Mouse (Mus musculus): ENCODE data around the gene Sec14l4.

The Sec14l4 gene

DNA sequence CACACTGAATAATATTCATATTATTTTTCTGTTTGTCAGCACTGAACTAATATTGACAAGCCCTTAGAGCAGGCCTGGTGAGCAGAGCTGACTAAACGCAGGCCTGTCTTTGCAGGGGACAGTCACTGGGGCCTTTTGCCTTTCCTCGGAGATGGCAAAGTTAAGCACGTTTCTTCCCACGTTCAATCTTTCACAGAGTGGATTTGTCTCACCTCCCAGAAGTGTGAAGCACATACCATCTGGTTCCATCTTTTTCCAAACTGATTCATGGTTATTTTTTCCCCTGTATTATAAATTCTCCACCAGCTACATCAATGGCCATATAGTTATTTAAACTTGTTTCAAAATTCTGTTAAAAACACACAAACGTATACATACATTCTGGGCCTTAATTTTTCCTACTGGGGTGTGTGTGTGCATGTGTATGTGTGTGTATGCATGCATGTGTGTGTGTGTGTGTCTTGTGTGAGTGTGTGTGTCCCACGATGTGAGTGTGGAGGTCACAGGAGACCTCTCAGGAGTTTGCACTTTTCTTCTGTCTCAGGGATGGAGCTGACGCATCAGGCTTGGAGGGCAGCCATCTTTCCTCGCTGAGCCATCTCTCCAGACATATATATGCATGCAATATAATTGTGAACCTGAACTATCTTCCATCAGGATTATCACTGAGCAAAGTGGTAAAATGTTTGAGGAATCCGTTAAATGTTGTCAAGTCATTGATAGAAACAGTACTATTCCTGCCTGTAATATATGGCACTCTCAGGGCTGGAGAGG is 3.5 kb upstream of the Sec14l4 start:
- no peak for DNase-seq (ENCODE audit: low read depth, low spot score)

DNA sequence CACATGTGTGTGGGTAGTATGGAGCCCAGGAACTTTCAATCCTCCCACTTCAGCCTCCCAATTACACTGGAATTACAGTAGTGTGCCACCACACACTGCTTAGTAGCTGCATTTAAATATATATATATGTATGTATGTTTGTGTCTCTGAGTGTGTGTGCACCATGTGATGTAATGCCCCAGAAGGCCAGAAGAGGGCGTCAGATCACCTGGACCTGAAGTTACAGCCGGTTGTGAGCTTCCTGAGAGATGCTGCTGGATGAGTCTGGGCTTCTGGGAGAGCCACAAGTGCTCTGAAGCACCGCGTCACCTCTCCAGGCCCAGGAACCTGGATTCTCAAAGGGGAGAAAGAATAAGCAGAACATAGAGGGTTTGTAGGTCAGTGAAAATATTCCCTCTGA is 1.9 kb upstream of the Sec14l4 start:
- no peak for DNase-seq (ENCODE audit: low read depth, low spot score)

DNA sequence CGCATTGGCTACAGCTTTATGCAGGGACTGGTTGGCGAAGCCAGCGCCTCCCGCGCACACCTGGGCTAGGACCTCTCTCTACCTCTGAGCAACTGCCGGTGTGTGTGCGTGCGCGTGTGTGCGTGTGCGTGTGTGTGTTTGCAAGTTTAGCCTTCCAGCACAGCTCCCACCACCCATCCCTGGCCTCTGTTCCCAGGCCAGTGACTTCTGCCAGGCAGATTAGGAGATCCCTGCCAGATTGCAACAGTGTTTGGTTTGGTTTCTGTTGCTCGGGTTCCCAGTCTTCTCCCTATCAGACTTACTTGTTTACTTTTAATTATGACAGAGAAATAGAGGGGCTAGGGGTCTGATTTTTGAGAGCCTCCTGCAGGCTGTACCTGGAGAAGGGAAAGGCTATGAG is 699 bp downstream of the Sec14l4 start:
- DNase-seq (ENCODE audit: low read depth, low spot score), result no peak

DNA sequence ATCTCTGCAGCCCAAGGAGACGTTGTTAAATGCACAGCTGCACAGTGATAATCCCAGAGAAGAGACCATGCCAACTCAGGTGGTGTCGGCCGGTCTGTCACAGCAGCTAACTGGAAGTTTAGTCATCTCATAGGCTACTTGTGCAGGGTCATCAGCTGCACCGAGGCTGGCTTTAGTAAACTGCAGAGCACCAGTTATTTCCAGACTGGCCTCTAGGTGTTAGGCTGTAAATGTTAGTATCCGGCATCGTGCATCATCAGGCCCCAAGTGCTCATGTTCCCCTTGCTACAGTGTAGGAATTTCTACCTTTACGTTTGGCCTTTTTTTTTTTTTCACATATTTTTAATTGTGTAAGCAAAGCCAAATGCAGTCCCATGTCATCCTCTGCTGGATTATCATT is 2.2 kb downstream of the Sec14l4 start:
- no peak for DNase-seq (ENCODE audit: low read depth, low spot score)

DNA sequence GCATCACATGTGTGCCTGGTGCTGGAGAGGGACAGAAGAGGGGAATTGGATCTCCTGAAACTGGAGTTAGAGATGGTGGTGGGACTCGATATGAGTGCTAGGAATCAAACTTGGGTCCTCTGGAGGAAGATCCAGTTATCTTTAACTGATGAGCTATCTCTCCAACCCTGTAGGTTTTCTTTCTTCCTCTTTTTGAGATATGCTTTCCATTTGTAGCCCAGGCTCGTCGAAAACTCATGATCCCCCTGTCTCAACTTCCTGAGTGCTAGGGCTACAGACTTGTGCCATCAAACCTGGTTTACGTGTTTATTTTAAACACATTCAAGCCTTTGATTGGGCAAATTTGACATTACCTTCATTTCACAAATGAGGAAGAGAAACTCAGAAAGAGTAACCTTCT is 2.9 kb downstream of the Sec14l4 start:
- DNase-seq (ENCODE audit: low read depth, low spot score), result no peak

DNA sequence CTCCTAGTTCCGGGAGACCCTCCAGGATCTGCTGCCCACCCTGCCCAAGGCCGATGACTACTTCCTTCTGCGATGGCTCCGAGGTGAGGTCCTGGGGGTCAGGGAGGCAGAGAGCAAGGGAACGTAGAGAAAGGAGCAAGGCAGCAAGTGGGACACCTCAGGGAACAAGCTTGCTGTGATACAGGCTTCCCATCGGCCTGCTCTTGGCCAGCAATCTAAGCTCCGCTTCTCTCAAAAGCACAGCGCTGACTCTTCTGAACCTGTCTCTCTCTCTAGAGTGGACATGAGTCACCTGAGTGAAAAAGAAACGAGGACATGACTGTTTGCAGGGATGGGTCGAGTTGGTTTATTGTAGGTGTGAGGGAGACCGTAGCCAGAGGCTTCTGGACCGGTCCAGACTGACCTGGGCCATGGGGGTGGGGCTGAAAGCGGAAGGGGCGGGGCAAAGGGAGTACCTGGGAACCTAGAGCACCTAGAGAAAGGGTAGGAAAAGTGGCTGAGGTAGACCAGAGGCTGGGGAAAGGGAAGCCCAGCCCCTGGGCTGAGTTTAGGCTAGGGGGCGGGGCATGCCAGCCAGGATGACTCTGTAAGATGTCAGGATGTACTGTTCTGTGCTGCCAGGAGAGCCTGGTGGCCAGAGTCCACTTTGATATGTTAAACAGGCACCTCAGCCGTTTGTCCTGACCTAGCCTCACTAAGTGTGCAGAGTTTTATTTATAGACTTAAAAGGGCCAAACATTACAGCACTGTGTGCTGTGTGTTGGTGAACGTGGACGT is 4.0 kb downstream of the Sec14l4 start:
- no peak for DNase-seq (ENCODE audit: low read depth, low spot score)

DNA sequence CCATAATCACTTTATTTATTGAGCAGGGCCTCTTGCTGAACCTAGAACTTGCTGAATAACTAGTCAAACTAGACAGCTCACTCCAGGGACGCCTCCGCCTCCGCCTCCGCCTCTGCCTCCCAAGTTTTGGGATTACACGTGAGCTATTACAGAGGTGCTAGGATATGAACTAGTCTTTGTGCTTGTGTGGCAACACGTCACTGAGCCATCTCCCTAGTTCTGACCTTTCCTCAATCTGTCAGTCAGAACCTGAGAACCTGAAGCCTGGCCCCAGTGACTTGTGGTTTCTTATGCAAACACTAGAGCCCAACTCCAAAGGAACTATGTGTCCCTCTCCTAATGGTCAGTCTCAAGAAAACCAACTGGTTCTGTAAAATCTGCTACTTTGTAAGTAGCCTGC is 4.7 kb downstream of the Sec14l4 start:
- DNase-seq (ENCODE audit: low read depth, low spot score), result no peak

DNA sequence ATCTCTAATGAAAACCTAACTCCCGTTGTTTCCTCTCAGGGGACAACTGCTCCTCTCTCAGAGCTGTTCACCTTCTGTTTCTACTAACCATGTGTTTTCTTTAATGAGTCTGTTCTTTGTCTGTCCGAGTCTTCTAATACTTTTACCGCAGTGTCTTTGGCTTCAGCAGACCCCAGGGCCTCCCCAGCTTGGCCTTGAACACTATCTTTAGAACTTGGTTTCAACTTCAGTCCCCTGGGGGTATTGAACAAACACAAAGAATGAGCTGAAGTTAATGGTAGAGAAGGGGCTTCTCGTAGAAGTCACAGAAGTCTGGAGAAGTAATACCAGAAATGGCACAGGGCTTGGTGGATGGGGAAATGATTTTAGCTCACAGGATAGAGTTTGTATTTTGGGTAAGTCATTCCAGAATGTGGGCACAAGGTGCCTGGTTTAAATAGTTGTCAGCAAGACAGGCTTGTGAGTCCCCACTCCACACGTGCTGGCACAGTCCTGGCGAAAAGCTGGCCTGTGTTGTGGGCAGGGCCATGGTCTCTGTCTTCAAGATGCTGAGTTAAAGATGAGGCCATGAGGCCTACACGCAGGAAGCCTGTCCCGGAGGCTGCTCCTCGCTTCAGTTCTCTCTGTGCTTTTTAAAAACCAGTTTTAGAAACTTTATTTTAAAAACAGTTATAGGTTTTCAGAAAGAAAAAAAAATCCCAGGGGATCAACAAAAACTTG is 5.3 kb downstream of the Sec14l4 start:
- no peak for DNase-seq (ENCODE audit: low read depth, low spot score)

DNA sequence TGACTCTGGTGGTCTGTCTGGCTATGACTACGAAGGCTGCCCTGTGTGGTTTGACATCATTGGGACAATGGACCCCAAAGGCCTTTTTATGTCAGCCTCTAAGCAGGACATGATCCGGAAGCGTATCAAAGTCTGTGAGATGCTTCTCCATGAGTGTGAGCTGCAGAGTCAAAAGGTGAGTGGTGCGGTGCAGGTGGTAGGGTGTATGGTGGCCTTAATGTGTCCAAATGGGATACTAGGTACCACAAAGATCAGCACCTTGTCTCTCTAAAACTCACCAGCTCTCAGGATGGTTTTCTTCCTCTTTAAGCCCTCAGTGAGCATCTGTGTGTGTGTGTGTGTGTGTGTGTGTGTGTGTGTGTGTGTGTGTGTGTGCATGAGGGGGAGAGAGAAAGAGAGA is 8.7 kb downstream of the Sec14l4 start:
- no peak for DNase-seq (ENCODE audit: low read depth, low spot score)

DNA sequence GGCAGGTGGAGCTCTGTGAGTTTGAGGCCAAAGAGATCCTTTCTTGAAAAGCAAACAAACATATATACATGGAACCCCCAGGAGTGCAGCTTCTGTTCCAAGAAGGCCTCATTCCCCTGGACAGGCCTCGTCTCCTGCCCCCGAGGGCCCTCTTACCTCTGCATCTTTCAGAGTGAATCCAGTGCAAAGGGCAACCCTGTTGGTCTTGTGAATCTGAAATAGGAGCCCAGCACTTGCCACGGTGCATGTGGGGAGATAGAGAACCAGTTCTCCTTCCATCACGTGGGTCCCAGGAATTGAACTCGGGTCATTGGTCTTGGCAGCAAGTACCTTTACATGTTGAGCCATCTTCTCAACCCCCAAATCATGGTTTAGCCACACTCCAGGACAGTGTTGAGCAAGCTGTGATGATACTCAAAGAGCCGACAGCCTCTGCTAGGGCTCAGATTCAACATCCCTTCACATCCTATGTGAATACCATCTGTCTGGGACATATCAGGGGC is 9.9 kb downstream of the Sec14l4 start:
- DNase-seq (ENCODE audit: low read depth, low spot score), result no peak

DNA sequence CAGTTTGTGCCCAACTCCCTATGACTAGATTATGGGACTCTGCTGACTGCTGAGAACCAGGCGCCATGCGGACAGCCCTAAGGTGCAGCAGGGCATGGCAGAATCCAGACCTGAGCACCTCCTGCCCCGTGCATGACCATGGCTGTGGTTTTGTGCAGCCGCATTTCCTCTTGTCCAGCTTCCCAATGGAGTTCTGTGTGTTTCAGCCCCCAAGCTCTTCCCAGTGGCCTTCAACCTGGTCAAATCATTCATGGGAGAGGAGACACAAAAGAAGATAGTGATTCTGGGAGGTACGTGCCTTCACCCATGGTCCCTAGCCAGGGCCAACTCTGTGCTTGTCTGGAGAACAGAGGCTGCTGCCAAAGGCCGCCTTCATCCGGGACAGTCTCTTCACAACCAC is 11.8 kb downstream of the Sec14l4 start:
- DNase-seq (ENCODE audit: low read depth, low spot score), result no peak

DNA sequence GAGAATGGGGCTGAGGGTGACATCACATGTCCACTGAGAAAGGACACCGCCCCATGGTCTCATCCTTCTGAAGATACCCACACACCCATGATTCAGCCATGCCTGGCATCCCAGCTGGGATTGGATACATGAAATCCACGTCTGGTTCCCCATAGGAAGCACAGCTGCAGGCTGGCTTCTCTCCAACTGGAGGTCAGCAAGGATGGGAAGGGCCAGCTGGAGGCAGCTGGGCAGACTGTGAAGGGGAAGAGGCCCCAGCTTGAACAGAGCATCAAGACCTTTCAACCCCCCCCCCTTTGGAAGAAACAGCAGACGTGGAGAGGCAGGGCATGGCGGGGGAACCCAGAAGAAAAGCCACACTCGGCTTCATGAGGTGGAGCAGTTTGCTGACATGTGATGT is 15.3 kb downstream of the Sec14l4 start:
- DNase-seq (ENCODE audit: low read depth, low spot score), result no peak

DNA sequence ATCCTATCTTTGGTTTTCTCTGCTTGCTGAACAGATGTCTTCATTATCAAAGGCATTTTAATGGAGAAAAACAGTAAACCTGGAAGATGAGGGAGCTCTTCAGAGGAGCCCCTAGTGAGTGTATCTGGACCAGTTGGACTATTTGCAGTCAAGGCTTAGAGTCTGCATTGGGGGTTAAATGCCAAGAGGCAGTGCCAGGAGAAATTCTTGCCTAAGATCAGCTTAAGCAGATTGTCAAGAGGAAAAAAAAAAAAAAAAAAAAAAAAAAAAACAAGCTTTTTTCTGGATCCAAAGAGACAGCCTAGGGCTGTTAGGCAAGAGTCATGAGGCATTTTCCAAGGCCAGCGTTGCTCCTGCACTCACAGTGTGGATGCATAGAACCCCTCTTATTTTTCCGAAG is 16.5 kb downstream of the Sec14l4 start:
- no peak for DNase-seq (ENCODE audit: low read depth, low spot score)

DNA sequence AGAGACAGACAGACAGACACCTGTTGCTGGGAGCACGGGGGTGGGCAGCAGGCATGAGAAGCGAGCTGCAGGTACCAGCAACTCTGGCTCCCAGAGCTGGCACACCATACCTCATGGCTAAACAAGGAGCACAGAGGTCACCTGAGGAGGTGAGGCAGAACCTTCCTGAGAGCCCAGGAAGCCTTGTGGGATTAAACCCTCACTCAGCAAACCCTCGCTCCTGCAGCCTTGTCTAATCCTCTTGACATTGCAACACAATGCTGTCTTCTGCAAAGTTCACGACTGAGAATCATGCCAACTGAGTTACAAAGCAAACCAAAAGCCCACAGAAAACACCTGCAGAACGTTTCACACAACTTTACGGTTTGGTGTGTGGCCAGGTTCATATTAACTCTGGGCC is 17.2 kb downstream of the Sec14l4 start:
- DNase-seq (ENCODE audit: low read depth, low spot score), result no peak

DNA sequence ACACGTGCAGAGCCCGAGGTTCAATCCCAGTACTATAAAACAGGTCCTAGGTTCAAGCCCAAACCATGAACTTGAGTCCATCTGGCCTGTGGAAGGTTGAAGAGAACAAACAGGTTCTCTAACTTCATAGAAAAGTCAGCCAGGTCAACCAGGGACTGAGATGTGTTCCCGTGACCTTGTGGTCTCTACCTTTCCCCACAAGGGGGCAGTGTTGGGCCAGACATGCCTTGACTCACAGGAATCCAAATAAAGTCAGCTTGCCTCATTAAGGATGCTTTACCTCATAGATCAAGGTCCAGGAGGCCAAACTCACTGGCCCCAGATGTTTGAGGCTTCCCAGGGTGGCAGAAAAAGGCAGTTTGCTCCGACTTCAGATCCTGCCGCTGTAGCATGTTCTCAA is 22.3 kb downstream of the Sec14l4 start:
- peak; percentile 33 for DNase-seq (ENCODE audit: low read depth, low spot score)

DNA sequence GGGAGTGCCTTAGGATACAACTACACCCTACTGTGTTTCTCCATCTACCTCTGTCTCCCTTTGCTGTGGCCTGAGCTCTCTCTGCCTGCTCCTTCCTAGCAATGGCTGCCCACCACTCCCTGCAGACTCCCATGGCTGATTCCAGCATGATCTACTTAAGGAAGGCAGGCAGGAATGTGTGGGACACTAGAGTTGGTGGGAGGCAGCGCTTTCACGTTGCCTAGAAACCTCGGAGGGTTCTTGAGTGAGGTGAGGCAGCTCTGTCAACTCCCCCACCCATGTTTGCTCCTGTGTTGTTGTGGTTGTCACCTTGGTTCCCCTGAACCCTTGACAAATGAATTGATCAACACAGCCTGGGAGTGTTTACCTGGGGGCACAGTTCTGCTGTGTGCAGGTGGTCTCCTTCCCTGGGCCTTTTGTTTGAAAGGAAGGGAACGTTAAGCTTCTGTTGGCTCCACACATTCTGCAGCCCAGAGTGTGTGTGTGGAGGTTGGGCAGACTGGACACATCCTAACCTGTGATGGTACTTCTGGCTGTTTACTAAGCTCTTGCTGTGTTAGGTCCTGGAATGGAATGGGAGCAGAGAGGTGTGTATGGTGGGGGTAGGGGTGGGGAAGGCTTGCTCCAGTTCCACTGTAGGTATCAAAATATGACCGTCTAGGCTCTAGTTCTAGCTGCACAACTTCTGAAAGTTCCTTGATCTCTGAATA is 29.8 kb downstream of the Sec14l4 start:
- no peak for DNase-seq (ENCODE audit: low read depth, low spot score)

DNA sequence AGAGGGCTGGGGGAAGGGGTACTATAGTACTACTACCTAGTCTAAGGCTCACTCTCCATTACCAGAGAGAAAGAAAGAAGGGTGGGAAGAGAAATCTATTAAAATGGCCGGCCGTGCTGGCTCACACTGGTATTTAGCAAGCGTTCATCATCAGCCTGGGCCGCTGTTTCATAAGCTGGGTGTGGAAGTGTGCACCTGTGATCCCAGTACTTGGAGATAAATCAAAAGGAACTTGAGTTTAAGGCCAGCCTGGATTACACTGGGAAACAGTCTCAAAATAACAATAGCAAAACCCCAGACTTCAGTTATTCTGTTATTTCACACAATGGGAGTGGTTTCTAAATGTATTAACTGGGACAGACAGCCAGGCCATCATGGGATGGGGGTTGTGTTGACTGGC is 31.3 kb downstream of the Sec14l4 start:
- no peak for DNase-seq (ENCODE audit: low read depth, low spot score)

DNA sequence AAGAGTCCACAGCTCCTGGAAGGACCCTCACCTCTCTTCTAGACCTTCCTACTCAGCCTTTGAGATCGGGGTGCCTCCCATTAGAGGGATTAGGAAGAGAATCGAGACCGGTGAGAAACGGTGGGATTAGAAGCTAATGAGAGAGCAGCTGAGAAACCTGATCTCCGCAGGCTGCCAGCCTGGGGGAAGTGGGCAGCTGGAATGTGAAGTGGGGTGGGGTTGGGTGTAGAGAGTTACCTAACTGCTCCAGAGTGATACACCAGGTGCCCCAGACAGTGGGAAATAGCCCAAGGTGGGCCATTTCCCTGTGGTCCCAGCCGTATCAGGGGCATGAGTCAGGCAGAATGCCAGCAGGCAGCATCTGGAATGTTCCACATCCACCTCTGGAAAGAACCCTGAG is 31.7 kb downstream of the Sec14l4 start:
- DNase-seq (ENCODE audit: low read depth, low spot score), result no peak

DNA sequence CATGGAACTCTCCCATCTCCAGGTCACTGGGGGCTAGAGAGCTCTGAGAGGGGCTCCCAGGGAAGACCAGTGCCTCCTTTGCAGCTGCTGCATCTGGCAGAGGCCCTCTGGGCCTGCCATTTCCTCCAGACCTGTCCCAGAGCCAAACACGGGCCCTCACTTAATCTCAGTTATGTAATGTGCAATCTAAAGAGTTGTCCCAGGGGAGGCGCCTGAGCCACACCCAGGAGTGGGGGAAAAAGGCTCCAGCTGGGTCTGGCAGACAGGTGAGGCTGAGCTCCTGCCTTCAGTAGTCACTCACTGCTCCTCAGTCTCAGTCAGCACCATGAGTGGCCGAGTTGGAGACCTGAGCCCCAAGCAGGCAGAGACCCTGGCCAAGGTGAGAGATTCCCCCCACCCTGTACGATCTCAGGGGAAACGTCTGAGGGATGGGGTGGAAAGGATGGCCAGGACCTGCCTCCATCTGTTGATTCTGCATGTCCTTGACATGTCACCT is 33.4 kb downstream of the Sec14l4 start, which contains the start of gene Sec14l3:
Gene Sec14l3, plus strand, starts transcription at position 215 of the 496 bp plus-strand sequence.
- DNase-seq (ENCODE audit: low read depth, low spot score), result no peak

DNA sequence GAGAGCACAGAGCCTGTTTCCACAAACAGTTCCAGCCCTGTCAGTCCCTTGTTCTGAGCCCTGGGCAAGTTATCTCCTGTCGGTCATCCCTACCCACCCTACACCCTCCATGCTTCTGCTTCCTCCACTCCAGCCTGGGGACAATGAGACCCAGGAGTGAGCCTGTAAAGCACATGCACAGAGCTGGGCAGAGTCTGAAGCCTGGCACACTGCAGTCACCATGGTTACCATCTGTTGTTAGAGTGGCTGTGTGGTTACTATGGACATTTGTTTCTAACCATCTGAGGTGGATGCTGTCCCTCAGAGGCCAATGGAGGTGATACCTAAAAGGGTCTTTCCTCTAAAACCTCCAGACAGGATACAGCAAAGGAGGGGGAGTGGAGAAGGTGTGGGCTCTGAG is 38.4 kb downstream of the Sec14l4 start:
- DNase-seq (ENCODE audit: low read depth, low spot score), result no peak

DNA sequence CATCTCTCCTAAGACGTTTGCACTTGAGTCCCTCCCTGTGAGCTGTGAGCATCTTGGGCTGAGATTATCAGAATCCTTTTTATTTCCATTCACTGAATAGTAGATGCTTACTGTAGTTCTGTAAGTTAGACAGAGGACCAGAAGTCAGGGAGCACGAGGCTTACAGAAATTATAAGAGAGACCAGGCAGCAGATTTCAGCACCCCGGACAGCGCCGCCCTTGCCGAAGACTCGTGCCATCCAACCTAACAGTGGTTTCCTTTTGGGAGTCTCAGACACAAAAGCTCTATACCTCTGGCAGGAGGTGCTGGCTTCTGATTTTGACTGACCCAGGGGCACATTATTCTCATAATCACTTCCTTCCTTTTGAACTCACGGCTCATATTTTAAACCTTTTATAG is 45.4 kb downstream of the Sec14l4 start:
- DNase-seq (ENCODE audit: low read depth, low spot score), result no peak

Measured in skeletal muscle tissue, adult 2 months (tissue).